Mouse (Mus musculus) midbrain, postnatal 0 days (tissue): ENCODE measurements at regions not wholly inside any gene's neighbourhood (a gene's known extent, or its start where the extent isn't known, plus 50 kb on each side); places are given as distances from the start of the nearest gene placed in this dataset.

Experiments
- ATAC-seq: fragments of 200-750 bp; cut with Nextera tagmentation; 2 replicates; pipeline ENCODE4 v1.8.0; 2017; ENCODE audit warnings: moderate number of reproducible peaks, mild to moderate bottlenecking, moderate TSS enrichment, moderate library complexity; ENCODE audit not compliant: low FRiP score
- DNase-seq: peaks from one replicate; pipeline ENCODE4 v3.0.0-alpha.2; 2015; ENCODE audit warnings: low spot score
- H3K27ac ChIP-seq: fragments of 300-500 bp; sonication (generic); 2 replicates; pipeline ENCODE4 v1.5.1; 2014; ENCODE audit warnings: low read depth, mild to moderate bottlenecking, low read length, mixed read lengths
- H3K27me3 ChIP-seq: fragments of 300-500 bp; sonication (generic); 2 replicates; pipeline ENCODE4 v1.6.1; 2014; ENCODE audit warnings: low read length, control low read depth, mixed read lengths; ENCODE audit not compliant: insufficient read depth
- H3K36me3 ChIP-seq: fragments of 300-500 bp; sonication (generic); 2 replicates; pipeline ENCODE4 v1.6.1; 2014; ENCODE audit warnings: low read length, control low read depth, mixed read lengths; ENCODE audit not compliant: insufficient read depth
- H3K4me1 ChIP-seq: fragments of 300-500 bp; sonication (generic); 2 replicates; pipeline ENCODE4 v1.6.1; 2014; ENCODE audit warnings: mild to moderate bottlenecking, control low read depth, antibody characterized with exemption, low read length, mixed read lengths; ENCODE audit not compliant: insufficient read depth
- H3K4me2 ChIP-seq: fragments of 300-500 bp; sonication (generic); 2 replicates; pipeline ENCODE4 v1.6.1; 2014; ENCODE audit warnings: low read depth, mild to moderate bottlenecking, low read length, mixed read lengths; ENCODE audit not compliant: poor library complexity, severe bottlenecking
- H3K4me3 ChIP-seq: fragments of 300-500 bp; sonication (generic); 2 replicates; pipeline ENCODE4 v1.5.1; 2014; ENCODE audit warnings: low read depth, mild to moderate bottlenecking, low read length, moderate library complexity
- H3K9ac ChIP-seq: fragments of 300-500 bp; sonication (generic); replicated peaks from 2 replicates; pipeline ENCODE4 v1.6.1; 2014; ENCODE audit warnings: mild to moderate bottlenecking, low read length, moderate library complexity, mixed read lengths; ENCODE audit not compliant: poor library complexity, severe bottlenecking
- H3K9me3 ChIP-seq: fragments of 300-500 bp; sonication (generic); 2 replicates; pipeline ENCODE4 v1.6.1; 2016; ENCODE audit warnings: low read length, control low read depth
- CTCF ChIP-seq: IDR thresholded peaks from 2 replicates; pipeline ENCODE4 v1.5.1; 2016; ENCODE audit warnings: antibody characterized with exemption, mild to moderate bottlenecking
- WGBS: fragments of 180-500 bp; shearing (Covaris S2); extraction: QIAGEN DNeasy Blood & Tissue Kit; methylation state at CpG from one replicate; pipeline ENCODE4 v1.1.7; 2014; 5-methylcytosine and 5-hydroxymethylcytosine counted together

DNA sequence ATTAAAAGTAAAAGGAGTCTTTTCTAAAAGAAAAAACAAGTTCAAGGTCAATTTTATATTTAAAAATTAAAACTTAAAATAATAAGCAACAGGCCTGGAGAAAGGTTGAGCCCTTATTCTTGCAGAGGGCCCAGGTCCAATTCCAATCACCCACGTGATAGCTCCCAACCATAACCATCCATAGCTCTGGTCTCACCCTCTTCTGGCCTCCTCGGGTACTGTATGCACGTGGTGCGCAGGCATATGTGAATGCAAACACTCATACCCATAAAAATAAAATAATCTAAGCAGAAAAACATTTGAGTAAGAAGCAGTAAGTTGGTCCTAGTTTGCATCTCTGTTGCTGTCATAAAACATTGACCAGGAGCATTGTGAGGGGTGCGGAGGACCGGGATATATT, 119.8 kb upstream of the Dapk1 start:
- no peaks in the 10 kb centered on the region for H3K36me3 ChIP-seq
- no peak overlapping the region for H3K27ac ChIP-seq
- no peaks in the 10 kb centered on the region for H3K9me3 ChIP-seq
- H3K4me2 ChIP-seq = no peak overlapping the region
- no peak for ATAC-seq
- no peak for DNase-seq
- H3K27me3 ChIP-seq = 0 out of 2 replicates have a peak, but pooled peaks cover 12% of the 10 kb centered on the region
- H3K4me3 ChIP-seq = no peak overlapping the region
- WGBS = 95% methylated on average over 6 of the region's 6 CpGs
- H3K9ac ChIP-seq = no peak overlapping the region
- TF ChIP-seq CTCF = peak; percentile 10; the same call in 1 of the 2 replicates
- H3K4me1 ChIP-seq = no peaks in the 10 kb centered on the region

GRCm38 (mm10) chr13:60486105-60486504, 115.6 kb upstream of the Dapk1 start:
- no peak; the same call in 1 of the 2 replicates for ATAC-seq
- TF ChIP-seq CTCF = no peak
- Histone ChIP-seq H3K27ac (no peak overlapping the region), H3K9ac (no peak overlapping the region), H3K36me3 (no peaks in the 10 kb centered on the region), H3K4me2 (no peak overlapping the region), H3K9me3 (no peaks in the 10 kb centered on the region), H3K4me1 (no peaks in the 10 kb centered on the region), H3K4me3 (no peak overlapping the region), H3K27me3 (0 out of 2 replicates have a peak, but pooled peaks cover 1% of the 10 kb centered on the region)
- 88% methylated on average over 2 of the region's 2 CpGs for WGBS
- DNase-seq = peak; percentile 62

GRCm38 (mm10) chr13:60486871-60487270, 114.9 kb upstream of the Dapk1 start:
- Histone ChIP-seq H3K4me1 (no peaks in the 10 kb centered on the region), H3K4me2 (no peak overlapping the region), H3K9ac (no peak overlapping the region), H3K9me3 (no peaks in the 10 kb centered on the region), H3K36me3 (no peaks in the 10 kb centered on the region), H3K4me3 (no peak overlapping the region), H3K27me3 (no peaks in the 10 kb centered on the region), H3K27ac (no peak overlapping the region)
- ATAC-seq (no peak), DNase-seq (no peak)
- TF ChIP-seq CTCF = no peak
- 95% methylated on average over 5 of the region's 5 CpGs for WGBS

DNA sequence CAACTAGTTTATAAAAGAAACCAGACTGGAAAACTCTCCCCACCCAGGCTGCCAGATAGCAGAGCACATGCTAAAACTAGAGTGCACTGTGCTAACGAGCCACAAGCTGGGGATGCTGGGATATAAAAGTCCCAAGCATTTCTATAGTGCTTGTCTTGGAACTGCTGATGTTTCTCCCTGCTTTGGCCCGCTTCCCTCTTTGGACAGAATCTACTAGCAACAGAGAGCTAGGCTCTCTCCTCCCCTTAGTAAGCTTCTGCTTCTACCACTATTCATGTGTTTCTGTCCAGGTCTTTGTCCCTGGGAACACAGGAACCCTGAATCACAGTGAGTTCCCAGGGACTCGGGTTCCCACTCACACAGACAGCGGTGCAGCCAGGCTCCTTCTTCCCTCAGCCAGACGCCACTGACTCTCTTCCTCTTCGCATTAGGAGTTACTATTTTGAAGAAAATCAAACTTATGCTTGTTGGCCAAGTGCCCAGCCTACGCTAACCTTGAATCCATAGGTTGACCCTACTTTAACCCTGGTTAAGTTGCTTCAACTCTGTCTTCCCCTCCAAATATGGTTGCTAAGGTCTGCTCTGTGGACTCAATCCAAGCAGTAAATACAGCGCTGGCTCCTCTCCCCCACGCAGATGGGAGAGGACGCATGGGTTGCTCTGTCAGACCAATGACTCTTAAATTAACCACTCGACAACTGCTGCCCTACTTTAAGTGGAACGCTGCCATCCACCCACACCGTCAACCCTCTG, 113.4 kb upstream of the Dapk1 start:
- Histone ChIP-seq H3K9ac (no peak overlapping the region), H3K36me3 (no peaks in the 10 kb centered on the region), H3K4me3 (no peak overlapping the region), H3K27ac (no peak overlapping the region), H3K27me3 (no peaks in the 10 kb centered on the region), H3K4me1 (no peaks in the 10 kb centered on the region), H3K9me3 (no peaks in the 10 kb centered on the region), H3K4me2 (no peak overlapping the region)
- DNase-seq (peak; percentile 61), ATAC-seq (no peak)
- 67% methylated on average over 13 of the region's 13 CpGs for WGBS
- no peak for TF ChIP-seq CTCF

DNA sequence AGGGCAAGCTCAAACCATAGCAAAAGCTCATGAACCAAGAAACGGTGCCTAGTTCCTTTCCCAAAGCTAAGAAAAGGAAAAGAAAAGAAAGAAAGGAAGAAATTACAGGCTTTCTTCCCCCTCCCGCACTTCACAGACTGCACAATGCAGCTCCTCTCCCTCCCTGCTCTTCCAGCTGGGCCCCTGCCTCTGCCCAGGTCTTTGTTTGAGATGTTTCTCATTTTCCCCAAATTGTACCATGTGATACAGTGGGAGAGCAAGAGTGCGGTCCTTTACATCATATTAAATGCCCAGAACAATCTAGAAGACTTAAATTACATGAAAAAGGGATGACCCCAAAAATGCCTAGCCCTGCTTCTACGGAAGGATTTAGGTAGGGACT, 112.9 kb upstream of the Dapk1 start:
- H3K4me3 ChIP-seq = no peak overlapping the region
- no peak for DNase-seq
- ATAC-seq = no peak
- WGBS = 61% methylated on average over 4 of the region's 4 CpGs
- H3K4me2 ChIP-seq = no peak overlapping the region
- H3K36me3 ChIP-seq = no peaks in the 10 kb centered on the region
- H3K27ac ChIP-seq = no peak overlapping the region
- H3K9ac ChIP-seq = no peak overlapping the region
- no peaks in the 10 kb centered on the region for H3K4me1 ChIP-seq
- no peaks in the 10 kb centered on the region for H3K27me3 ChIP-seq
- no peak for TF ChIP-seq CTCF
- no peaks in the 10 kb centered on the region for H3K9me3 ChIP-seq

DNA sequence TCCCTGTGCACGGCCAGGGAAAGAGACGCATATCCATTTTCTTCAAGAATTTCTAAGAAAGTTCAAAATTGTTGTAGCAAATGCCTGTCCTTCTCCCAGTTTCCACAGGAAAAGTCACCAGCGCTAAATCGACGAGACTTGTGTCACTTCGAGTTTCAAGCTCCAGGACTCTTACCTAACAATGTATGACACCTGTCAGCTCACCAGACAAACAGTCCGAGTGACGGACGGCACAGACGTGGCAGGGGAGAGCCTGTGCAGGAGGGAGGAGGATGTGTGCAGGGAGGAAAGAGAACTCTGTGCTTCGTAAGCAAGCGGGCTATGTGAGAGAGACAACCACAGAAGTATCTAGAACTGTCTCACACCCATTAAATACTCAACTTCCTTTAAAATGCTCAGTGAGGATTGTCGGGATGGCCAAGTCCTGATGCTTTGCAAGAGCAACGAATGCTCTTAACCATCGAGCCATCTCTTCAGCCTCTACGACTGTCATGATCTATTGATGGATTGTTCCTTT, 109.7 kb upstream of the Dapk1 start:
- ATAC-seq (no peak), DNase-seq (no peak)
- no peaks in the 10 kb centered on the region for H3K4me1 ChIP-seq
- no peak overlapping the region for H3K4me3 ChIP-seq
- H3K27me3 ChIP-seq = no peaks in the 10 kb centered on the region
- H3K36me3 ChIP-seq = no peaks in the 10 kb centered on the region
- no peak overlapping the region for H3K9ac ChIP-seq
- no peak overlapping the region for H3K27ac ChIP-seq
- WGBS = 77% methylated on average over 16 of the region's 16 CpGs
- no peaks in the 10 kb centered on the region for H3K9me3 ChIP-seq
- no peak overlapping the region for H3K4me2 ChIP-seq
- TF ChIP-seq CTCF = no peak
